Mouse (Mus musculus): ENCODE results near the gene Smok2a. TPM values are rescaled to one million over a fixed set of nuclear protein-coding genes. Genes with fewer than 3 reads are reported as not detected.
"Not testable (repeated sequence)": the region's sequence is repeated elsewhere in the genome, so short reads cannot be mapped to it uniquely, and the experiment has no call there.

Smok2a gene
- polyA plus RNA-seq, 1 experiment = not detected

DNA sequence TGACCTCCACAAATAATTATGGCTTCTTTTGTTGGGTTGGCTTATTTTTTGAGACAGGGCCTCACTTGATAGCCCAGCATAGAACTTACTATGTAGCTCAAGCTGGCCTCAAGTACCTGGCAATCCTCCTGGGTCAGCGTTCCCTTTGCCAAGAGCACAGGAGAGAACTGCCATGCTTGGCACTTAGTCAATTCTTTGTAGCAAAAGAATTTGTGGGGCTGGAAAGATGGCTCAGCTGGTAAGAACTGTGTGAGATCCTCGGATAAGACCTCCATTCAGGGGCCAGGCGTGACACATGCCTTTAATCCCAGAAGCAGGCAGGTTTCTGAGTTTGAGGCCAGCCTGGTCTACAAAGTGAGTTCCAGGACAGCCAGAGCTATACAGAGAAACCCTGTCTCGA lies 24.5 kb upstream of the Smok2a start:
- WGBS = 50% methylated on average over 4 of the region's 4 CpGs
- H3K4me3 ChIP-seq (replicated peaks; ENCODE audit: insufficient read depth, low read depth, low read length) = not testable (repeated sequence)
- DNase-seq = peak; percentile 27 to 57

DNA sequence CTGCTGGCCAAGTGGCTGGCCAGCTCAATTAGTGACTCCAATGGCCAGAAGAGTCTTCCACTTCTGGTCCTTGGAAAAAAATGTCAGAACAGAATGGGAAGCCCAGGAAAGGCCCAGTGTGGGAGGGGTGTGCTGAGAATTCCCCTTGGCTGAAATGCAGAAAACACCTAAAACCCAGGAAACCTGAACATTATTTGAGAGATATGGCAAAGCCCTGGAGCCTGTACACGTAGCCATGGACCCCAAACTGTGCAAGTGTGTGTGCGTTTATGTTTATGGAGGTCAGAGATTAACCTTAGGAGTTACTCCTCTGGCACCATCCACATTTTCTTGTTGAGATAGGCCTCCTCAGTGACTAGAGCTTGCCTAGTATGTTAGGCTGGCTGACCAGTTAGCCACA lies 22.2 kb upstream of the Smok2a start:
- not testable (repeated sequence) for H3K27ac ChIP-seq (ENCODE audit: insufficient read depth, low read length); H3K27me3 ChIP-seq (ENCODE audit: control insufficient read depth, insufficient read depth, low read length); H3K4me3 ChIP-seq (replicated peaks; ENCODE audit: insufficient read depth, low read depth, low read length); H3K4me1 ChIP-seq (ENCODE audit: control insufficient read depth, insufficient read depth, low read length); DNase-seq
- WGBS = 81% methylated on average over 2 of the region's 2 CpGs

More for the DNA sequence above, 24.5 kb upstream of the Smok2a start:
- H3K4me1 ChIP-seq (ENCODE audit: control insufficient read depth, insufficient read depth, low read length); H3K27me3 ChIP-seq (ENCODE audit: control insufficient read depth, insufficient read depth, low read length); H3K27ac ChIP-seq (ENCODE audit: insufficient read depth, low read length): not testable (repeated sequence)

DNA sequence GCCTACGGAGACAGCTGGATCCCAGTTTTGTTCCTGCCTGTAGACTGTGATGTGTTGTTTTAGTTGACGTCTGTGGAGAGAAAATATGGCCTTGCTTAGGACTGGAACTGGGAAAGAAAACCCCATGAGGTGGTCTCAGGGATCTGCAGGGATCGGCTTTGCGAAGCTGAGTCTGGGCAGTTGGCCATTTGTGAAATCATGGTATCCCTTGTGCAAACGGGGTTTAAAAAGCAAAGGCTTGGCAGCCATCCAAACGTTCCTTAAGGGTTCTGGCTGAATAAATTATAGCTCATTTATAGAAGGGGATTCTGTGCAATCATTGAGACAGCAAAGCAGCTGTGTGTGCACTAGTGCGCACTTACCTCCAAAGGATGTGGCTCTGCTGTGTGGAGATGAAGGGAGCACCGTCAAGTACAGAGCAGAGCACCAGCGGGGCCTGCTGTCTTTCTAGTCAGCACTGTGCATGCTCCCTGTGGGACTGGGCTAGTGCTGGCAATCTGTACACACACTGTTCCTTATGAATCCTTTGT lies 21.0 kb upstream of the Smok2a start:
- H3K27ac ChIP-seq (ENCODE audit: insufficient read depth, low read length); DNase-seq; H3K4me1 ChIP-seq (ENCODE audit: control insufficient read depth, insufficient read depth, low read length); H3K27me3 ChIP-seq (ENCODE audit: control insufficient read depth, insufficient read depth, low read length); H3K4me3 ChIP-seq (replicated peaks; ENCODE audit: insufficient read depth, low read depth, low read length): not testable (repeated sequence)
- 48% methylated on average over 8 of the region's 9 CpGs for WGBS

DNA sequence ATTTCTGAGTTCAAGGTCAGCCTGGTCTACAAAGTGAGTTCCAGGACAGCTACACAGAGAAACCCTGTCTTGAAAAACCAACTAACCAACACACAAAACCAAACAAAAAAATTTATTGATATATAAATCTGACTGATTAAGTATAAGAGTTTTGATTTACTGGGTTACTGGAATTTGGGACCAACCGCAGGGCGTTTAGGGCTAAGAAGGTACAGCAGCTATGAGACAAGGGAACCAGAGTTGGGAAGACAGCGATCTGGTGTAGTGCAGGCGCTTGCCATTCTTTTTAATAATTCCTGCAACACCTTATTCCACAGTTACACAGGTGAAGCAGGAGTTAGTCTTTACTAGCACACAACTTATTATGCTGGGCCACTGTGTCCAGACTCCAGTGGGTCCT lies 19.4 kb upstream of the Smok2a start:
- not testable (repeated sequence) for H3K27me3 ChIP-seq (ENCODE audit: control insufficient read depth, insufficient read depth, low read length); H3K4me3 ChIP-seq (replicated peaks; ENCODE audit: insufficient read depth, low read depth, low read length); H3K4me1 ChIP-seq (ENCODE audit: control insufficient read depth, insufficient read depth, low read length); H3K27ac ChIP-seq (ENCODE audit: insufficient read depth, low read length); DNase-seq
- WGBS = 88% methylated on average over 4 of the region's 4 CpGs

DNA sequence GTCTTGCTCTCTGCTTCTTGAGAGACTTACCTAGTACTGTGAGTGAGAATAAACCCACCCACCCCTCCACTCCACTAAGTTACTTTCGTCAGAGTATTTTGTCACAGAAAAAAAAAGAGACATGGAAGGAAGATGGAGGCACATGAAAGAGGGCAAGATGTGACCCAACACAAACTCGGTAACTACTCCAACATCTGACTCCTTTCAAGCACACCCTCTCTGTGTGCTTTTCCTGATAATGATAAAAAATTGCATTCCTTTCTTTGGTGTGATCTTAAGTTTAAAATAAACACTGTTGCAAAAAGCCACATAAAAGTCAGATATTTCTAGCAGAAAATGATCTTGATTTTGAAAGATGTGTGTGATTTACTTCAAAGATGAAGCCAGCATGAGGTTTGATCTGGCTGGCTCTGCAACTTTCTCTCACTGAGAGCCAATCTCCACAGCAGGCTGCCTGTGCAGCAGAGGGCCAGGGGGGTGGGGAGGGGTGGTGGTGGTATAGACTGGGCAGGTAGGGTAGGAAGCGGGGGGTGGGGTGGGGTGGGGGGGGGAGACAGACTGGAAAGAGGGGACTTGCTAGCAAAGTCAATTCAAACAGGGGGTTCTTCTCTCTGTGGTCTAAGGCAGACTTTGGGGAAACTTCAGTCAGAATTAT lies 18.4 kb upstream of the Smok2a start:
- H3K4me1 ChIP-seq (ENCODE audit: control insufficient read depth, insufficient read depth, low read length); DNase-seq; H3K27me3 ChIP-seq (ENCODE audit: control insufficient read depth, insufficient read depth, low read length); H3K27ac ChIP-seq (ENCODE audit: insufficient read depth, low read length); H3K4me3 ChIP-seq (replicated peaks; ENCODE audit: insufficient read depth, low read depth, low read length): not testable (repeated sequence)
- 83% methylated on average over 2 of the region's 3 CpGs for WGBS

DNA sequence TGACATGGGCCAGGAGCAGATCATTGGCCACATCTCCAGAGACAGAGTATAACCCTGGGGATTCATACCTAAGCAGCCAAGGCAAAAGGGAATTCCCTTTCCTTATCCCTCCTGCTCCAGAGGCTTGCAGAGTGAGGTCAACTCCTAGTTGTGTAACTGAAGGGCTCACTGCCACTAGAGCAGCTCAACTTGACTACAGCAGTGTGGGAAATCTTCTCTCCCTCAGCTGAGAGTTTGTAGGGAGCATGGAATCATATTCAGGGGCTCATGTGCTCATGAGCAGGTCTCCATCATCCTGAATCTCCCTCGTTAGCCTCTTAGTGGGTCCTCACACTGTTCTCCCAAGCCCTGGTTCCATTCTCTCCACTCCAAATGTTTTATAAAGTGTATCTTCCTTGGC lies 15.7 kb upstream of the Smok2a start:
- not testable (repeated sequence) for H3K27ac ChIP-seq (ENCODE audit: insufficient read depth, low read length); DNase-seq; H3K27me3 ChIP-seq (ENCODE audit: control insufficient read depth, insufficient read depth, low read length); H3K4me1 ChIP-seq (ENCODE audit: control insufficient read depth, insufficient read depth, low read length); H3K4me3 ChIP-seq (replicated peaks; ENCODE audit: insufficient read depth, low read depth, low read length)
- 64% methylated on average over 1 of the region's 1 CpGs for WGBS

DNA sequence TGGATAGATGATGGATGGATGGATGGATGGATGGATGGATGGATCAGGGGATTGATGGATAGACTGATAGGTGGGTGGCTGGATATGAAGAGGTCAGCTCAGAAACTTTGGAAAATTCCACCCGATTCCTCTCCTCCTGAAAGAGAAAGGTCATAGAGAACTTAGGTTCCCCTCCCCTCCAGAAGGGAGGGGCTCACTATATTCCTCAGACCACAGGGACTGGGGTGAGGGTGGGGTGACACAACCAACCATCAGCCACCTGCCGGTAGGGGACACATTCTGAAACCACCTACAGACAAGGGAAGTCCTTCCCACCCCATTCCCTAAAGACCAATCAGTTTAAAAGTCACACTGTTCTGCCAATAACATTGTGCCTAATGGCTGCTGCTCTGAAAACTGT lies 14.5 kb upstream of the Smok2a start:
- Histone ChIP-seq H3K27me3 (ENCODE audit: control insufficient read depth, insufficient read depth, low read length) (no peaks in the 10 kb centered on the region), H3K4me1 (ENCODE audit: control insufficient read depth, insufficient read depth, low read length) (no peaks in the 10 kb centered on the region), H3K4me3 (replicated peaks; ENCODE audit: insufficient read depth, low read depth, low read length) (no peak overlapping the region), H3K27ac (ENCODE audit: insufficient read depth, low read length) (no peak overlapping the region)
- no peak for DNase-seq
- no peak for TF ChIP-seq CTCF (IDR thresholded peaks at IDR 0.05; ENCODE audit: borderline replicate concordance, insufficient read depth, low read depth, low read length)
- TF ChIP-seq POLR2A (IDR thresholded peaks at IDR 0.05; ENCODE audit: borderline replicate concordance, insufficient read depth, low read length) = no peak
- WGBS = 89% methylated on average over 2 of the region's 2 CpGs

DNA sequence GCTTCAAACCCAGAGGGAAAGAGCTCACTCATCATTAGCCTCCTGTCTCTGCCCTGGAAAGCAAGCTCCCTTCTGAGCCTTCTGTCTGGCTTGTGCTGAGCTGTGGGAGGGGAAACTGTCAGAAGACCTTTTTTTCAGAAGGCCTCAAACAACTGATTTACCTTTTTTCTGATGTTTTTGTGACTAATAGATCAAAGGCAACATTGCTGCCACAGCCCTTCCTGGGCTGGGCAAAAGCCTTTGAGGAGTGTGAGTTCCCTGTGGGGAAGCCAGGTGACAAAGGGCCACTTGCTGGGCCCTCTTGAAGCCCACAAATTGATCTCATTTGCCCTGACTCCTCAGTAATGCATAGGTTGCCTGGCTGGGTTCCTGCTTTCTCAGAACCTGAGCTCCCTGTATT lies 12.5 kb upstream of the Smok2a start:
- not testable (repeated sequence) for H3K27ac ChIP-seq (ENCODE audit: insufficient read depth, low read length); H3K4me1 ChIP-seq (ENCODE audit: control insufficient read depth, insufficient read depth, low read length); DNase-seq; H3K27me3 ChIP-seq (ENCODE audit: control insufficient read depth, insufficient read depth, low read length); H3K4me3 ChIP-seq (replicated peaks; ENCODE audit: insufficient read depth, low read depth, low read length)

DNA sequence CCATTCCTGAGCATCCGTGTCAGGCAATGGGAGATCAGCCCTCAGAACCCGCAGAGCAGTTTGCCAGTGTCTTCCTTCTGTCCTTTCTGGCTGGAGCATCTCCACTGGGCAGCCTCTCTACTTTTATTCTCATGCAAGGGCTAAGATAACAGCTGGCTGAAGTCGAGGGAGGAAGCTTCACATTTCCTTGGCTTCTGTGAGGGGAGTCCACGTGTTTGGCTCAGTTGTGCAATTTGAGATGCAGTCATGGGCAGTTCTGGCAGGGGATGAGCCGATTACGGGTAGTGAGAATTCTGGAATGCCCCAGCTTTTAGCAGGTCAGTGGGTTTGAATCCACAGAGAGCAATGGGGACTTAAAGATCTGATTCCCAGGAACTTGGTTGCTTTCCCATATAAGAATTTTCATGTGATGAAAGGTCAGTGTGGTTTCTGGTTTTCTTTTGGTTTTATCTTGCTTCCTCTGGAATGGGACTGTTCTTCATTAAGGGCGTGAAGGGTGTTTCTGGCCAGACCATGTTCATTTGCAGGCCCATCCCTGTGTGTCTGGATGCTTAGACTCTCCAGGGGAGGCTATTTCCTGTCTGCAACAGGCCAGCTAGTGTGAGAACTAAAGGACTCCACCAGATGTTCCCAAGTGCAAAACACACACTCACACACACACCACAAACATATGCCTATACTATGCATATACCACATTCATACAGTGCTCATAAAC lies 8.7 kb upstream of the Smok2a start:
- TF ChIP-seq CTCF (IDR thresholded peaks at IDR 0.05; ENCODE audit: borderline replicate concordance, insufficient read depth, low read depth, low read length) = no peak
- TF ChIP-seq POLR2A (IDR thresholded peaks at IDR 0.05; ENCODE audit: borderline replicate concordance, insufficient read depth, low read length) = no peak
- Histone ChIP-seq H3K4me1 (ENCODE audit: control insufficient read depth, insufficient read depth, low read length) (no peaks in the 10 kb centered on the region), H3K4me3 (replicated peaks; ENCODE audit: insufficient read depth, low read depth, low read length) (no peak overlapping the region), H3K27ac (ENCODE audit: insufficient read depth, low read length) (no peak overlapping the region), H3K27me3 (ENCODE audit: control insufficient read depth, insufficient read depth, low read length) (no peaks in the 10 kb centered on the region)
- no peak for DNase-seq
- 51% methylated on average over 7 of the region's 7 CpGs for whole genome bisulfite sequencing
